Mouse (Mus musculus) embryonic facial prominence, embryonic 10.5 days (tissue): ENCODE measurements around the gene Irs1. TPM values are rescaled to one million over a fixed set of nuclear protein-coding genes. Genes with fewer than 3 reads are reported as not detected.

Source experiments
- DNase-seq: peaks from one replicate; pipeline ENCODE4 v3.0.0-alpha.2; 2017; ENCODE audit warnings: low spot score
- H3K27ac ChIP-seq: fragments of 300-500 bp; sonication (generic); replicated peaks from 2 replicates; pipeline ENCODE4 v1.5.1; 2016; ENCODE audit warnings: mild to moderate bottlenecking
- H3K27me3 ChIP-seq: fragments of 300-500 bp; sonication (generic); replicated peaks from 2 replicates; pipeline ENCODE4 v1.6.1; 2016; ENCODE audit warnings: low read depth, mild to moderate bottlenecking; ENCODE audit not compliant: poor library complexity, severe bottlenecking
- H3K36me3 ChIP-seq: fragments of 300-500 bp; sonication (generic); replicated peaks from 2 replicates; pipeline ENCODE4 v1.6.1; 2016; ENCODE audit warnings: mild to moderate bottlenecking, moderate library complexity
- H3K4me1 ChIP-seq: fragments of 300-500 bp; sonication (generic); 2 replicates; pipeline ENCODE4 v1.6.1; 2016
- H3K4me3 ChIP-seq: fragments of 300-500 bp; sonication (generic); 2 replicates; pipeline ENCODE4 v1.5.1; 2016; ENCODE audit warnings: mild to moderate bottlenecking, moderate library complexity
- H3K9me3 ChIP-seq: fragments of 300-500 bp; sonication (generic); 2 replicates; pipeline ENCODE4 v1.6.1; 2016; ENCODE audit warnings: mild to moderate bottlenecking
- WGBS: fragments of 180-500 bp; shearing (Covaris S2); methylation state at CpG from one replicate; pipeline ENCODE4 v1.1.7; 2016; 5-methylcytosine and 5-hydroxymethylcytosine counted together
- polyA plus RNA-seq: library from polyadenylated mRNA; unstranded; fragments of >200 nt; fragmentation: Nextera tagmentation; extraction: Ambion mirVana; gene quantifications from 2 replicates; pipeline ENCODE4 v1.2.1, GENCODE M21; 2016

The Irs1 gene
- polyA plus RNA-seq, 1 experiment from 2014 or later, result 8.9 TPM

DNA sequence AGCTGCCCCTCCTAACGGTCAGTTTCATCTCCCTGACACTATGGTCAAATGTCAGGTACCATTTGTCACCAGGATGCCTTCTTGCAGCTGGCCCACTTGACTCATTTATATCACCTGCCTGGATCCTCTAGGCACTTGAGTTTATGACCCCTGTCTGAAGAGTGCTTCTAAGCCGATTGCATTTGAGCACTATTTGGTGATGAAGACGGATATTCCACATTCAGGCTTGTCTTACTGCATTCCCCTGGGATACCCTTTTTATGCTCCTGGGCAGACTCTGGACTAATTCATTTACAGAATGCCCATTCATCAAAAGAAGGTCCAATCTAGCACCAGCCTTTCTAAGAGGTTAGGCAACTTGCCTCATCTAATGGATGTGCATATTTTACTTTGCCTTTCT is 13.3 kb upstream of the Irs1 start:
- H3K9me3 ChIP-seq, result no peaks in the 10 kb centered on the region
- no peak for DNase-seq
- H3K4me3 ChIP-seq, result no peak overlapping the region
- no peaks in the 10 kb centered on the region for H3K27me3 ChIP-seq
- H3K4me1 ChIP-seq, result no peaks in the 10 kb centered on the region
- H3K27ac ChIP-seq, result no peak overlapping the region
- WGBS, result 87% methylated on average over 3 of the region's 3 CpGs
- H3K36me3 ChIP-seq, result no peaks in the 10 kb centered on the region

GRCm38 (mm10) chr1:82298586-82298985 is 7.4 kb upstream of the Irs1 start:
- Histone ChIP-seq H3K27ac (no peak overlapping the region), H3K36me3 (no peaks in the 10 kb centered on the region), H3K4me3 (no peak overlapping the region), H3K27me3 (no peaks in the 10 kb centered on the region), H3K4me1 (no peaks in the 10 kb centered on the region), H3K9me3 (no peaks in the 10 kb centered on the region)
- DNase-seq, result no peak
- 40% methylated on average over 1 of the region's 1 CpGs for WGBS

GRCm38 (mm10) chr1:82294102-82294501 is 2.9 kb upstream of the Irs1 start:
- Histone ChIP-seq H3K27me3 (peaks cover 6% of the 10 kb centered on the region; the same call in 1 of the 2 replicates), H3K9me3 (no peaks in the 10 kb centered on the region), H3K4me3 (no peak overlapping the region), H3K27ac (no peak overlapping the region), H3K4me1 (peaks cover 34% of the 10 kb centered on the region), H3K36me3 (peaks cover 5% of the 10 kb centered on the region)
- WGBS, result 14% methylated on average over 6 of the region's 6 CpGs
- DNase-seq, result no peak

DNA sequence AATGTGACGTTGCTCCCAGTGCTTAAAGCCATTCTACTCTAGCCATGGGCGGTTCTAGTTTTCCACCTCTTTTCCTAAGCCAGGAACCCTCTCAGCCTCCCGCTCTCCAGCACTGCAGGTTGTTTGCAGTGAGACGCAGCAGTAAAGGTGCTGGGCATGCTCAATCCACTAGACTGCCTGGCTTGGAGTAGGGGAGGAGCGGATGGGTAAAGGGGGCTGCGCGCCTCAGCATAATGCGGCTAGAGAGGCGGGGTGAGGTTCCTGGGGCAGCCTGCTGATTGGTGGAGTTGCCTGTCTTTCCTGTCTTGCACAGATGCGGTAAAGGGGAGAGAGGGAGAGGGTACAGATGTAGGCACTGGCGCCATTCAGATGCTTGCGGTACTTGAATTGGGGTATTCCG is 1.6 kb upstream of the Irs1 start:
- Histone ChIP-seq H3K27ac (peak overlapping the region; percentile 24; the same call in 1 of the 2 replicates), H3K27me3 (peaks cover 19% of the 10 kb centered on the region), H3K4me1 (peaks cover 47% of the 10 kb centered on the region), H3K4me3 (peak overlapping the region; percentile 76), H3K36me3 (peaks cover 18% of the 10 kb centered on the region), H3K9me3 (peaks cover 8% of the 10 kb centered on the region; the same call in 1 of the 2 replicates)
- DNase-seq, result peak; percentile 89
- 0% methylated on average over 13 of the region's 13 CpGs for whole genome bisulfite sequencing

DNA sequence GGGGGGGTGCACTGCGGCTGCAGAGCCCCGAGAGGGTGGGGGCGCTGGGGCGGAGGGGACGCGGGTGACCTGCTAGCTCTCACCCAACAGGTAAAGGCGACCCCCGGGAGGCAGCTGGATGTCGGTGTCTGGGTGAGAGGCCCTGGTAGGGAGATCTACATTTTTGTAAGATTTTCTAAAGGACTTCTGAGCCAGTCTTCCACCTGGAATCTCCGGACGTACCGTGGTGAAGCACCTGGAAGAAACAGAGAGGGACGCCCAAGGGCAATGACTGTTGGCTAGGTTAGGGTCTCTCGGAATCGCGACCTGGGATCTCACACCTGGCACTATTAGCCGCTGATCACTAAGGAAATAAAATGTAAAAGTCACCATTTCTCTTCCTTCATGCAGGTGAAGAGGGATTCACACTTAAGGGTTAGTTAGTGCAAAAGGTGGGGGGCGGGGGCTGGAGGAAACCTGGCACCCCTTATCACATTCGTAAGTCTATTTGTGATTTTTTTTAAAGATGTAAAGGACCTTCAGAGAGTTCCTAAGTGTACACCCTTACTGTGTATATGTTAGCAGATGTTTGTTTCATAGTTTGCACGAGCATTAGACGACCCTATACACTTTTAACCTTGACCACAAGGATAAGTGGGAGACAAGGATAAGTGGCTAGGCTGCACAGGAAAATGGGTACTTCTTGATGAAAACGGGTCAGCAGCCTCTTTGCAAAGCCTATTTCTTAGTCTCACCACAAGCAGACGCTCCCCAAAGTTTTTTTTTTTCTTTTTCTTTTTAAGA is 905 bp upstream of the Irs1 start:
- H3K9me3 ChIP-seq, result peaks cover 9% of the 10 kb centered on the region; the same call in 1 of the 2 replicates
- H3K4me3 ChIP-seq, result peak overlapping the region; percentile 76
- peaks cover 54% of the 10 kb centered on the region for H3K4me1 ChIP-seq
- no peak for DNase-seq
- peaks cover 25% of the 10 kb centered on the region for H3K36me3 ChIP-seq
- H3K27ac ChIP-seq, result peak overlapping the region; percentile 94
- peaks cover 25% of the 10 kb centered on the region for H3K27me3 ChIP-seq
- WGBS, result 2% methylated on average over 23 of the region's 23 CpGs

DNA sequence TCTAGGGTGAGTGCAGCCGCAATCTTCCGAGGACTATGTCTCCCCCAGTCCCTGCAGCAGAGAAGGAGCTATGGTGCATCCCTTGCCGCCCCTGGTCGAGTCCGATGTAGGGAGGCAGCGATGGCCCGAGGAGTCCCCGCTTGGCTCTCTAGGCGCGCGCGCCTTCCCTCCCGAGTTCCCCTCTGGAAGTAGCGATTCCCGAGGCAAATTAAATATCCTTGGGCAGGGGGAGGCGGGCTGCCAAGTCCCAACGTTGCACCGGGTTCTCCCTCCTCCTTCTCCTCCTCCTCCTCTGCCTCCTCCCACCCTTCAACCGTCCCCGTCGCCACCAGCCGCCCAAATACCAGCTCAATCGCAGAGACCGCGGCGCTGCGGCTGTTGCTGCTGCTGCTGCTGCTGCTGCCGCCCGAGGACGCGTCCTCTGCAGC is 479 bp downstream of the Irs1 start:
- peak overlapping the region; percentile 76 for H3K4me3 ChIP-seq
- peaks cover 9% of the 10 kb centered on the region; the same call in 1 of the 2 replicates for H3K9me3 ChIP-seq
- peaks cover 33% of the 10 kb centered on the region for H3K27me3 ChIP-seq
- peak; percentile 85 for DNase-seq
- H3K36me3 ChIP-seq, result peaks cover 32% of the 10 kb centered on the region
- H3K27ac ChIP-seq, result peak overlapping the region; percentile 94
- H3K4me1 ChIP-seq, result peaks cover 65% of the 10 kb centered on the region
- whole genome bisulfite sequencing, result under 1% methylated on average over 31 of the region's 31 CpGs

GRCm38 (mm10) chr1:82289990-82290681 is 1.1 kb downstream of the Irs1 start:
- peak; percentile 68 for DNase-seq
- peaks cover 9% of the 10 kb centered on the region; the same call in 1 of the 2 replicates for H3K9me3 ChIP-seq
- peaks cover 33% of the 10 kb centered on the region for H3K27me3 ChIP-seq
- H3K4me3 ChIP-seq, result peak overlapping the region; percentile 76
- peaks cover 71% of the 10 kb centered on the region for H3K4me1 ChIP-seq
- peaks cover 32% of the 10 kb centered on the region for H3K36me3 ChIP-seq
- under 1% methylated on average over 45 of the region's 45 CpGs for WGBS
- peak overlapping the region; percentile 94 for H3K27ac ChIP-seq

DNA sequence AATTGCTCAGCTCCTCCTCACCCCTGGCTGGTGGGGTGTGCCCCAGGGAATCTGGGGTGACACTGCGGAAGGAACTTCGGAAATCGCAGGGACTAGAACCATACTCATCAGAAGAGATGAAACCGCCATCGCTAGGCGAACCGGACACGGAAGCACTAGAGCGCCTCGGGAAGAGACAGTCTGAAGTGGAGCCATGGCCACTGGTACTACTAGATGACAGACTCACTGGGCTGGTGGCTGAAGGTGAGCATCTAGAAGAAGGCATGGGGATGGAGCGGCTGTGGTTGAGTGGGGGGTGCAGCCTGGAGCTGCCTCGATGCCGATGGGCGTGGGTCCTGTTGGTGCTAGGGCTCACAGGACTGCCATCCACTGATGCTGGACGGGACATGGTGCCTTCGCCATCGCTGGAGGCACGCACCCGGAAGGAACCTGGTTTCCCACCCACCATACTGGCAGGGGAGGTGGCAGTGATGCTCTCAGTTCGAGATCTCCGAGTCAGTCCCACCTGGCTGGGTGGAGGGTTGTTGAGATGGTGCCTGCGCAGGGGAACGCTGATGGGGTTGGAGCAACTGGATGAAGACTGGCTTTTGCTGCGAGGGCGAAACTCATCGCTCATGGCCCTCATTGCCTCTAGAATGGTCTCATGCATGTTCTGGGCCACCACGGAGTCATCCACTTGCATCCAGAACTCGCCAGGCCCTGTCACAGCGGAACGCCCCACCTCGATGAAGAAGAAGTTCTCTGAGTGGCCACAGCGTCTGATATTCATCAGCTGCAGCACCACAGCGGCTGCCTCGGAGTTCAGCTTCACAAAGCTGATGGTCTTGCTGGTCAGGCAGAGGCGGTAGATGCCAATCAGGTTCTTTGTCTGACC is 1.9 kb downstream of the Irs1 start:
- WGBS, result 73% methylated on average over 35 of the region's 35 CpGs
- H3K27me3 ChIP-seq, result peaks cover 33% of the 10 kb centered on the region
- H3K4me3 ChIP-seq, result peak overlapping the region; percentile 76
- peaks cover 32% of the 10 kb centered on the region for H3K36me3 ChIP-seq
- peaks cover 77% of the 10 kb centered on the region for H3K4me1 ChIP-seq
- H3K9me3 ChIP-seq, result peaks cover 9% of the 10 kb centered on the region; the same call in 1 of the 2 replicates
- peak overlapping the region; percentile 94 for H3K27ac ChIP-seq
- no peak for DNase-seq

DNA sequence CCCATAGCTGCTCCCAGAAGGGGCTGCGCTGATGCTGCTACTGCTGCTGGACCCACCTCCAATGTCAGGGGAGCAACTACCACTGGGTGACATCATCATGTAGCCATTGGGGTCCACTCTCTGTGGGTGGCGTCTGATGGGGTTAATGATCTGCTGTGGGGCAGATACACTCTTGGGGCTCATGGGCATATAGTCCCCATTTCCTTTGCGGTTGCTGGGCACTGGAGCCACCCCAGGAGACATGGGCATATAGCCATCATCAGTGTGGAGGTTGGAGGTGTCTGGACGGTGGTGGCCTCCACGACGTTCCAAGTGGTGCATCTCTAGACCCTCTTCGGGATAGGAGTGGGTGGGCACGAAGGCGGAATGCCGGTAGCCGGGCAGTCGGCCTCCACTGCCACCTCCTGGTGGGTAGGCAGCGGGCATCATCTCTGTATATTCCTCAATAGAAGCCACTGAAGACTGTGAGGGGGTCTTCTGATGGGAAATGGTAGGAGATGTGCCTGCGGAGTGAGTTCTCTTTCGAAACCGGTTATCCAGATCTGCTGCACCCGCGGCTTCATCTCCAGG is 2.7 kb downstream of the Irs1 start:
- H3K4me1 ChIP-seq, result peaks cover 84% of the 10 kb centered on the region
- H3K27me3 ChIP-seq, result peaks cover 33% of the 10 kb centered on the region
- no peak for DNase-seq
- H3K9me3 ChIP-seq, result peaks cover 9% of the 10 kb centered on the region; the same call in 1 of the 2 replicates
- peak overlapping the region; percentile 76 for H3K4me3 ChIP-seq
- 0 out of 2 replicates have a peak overlapping the region, but pooled peaks have one; percentile 94 for H3K27ac ChIP-seq
- peaks cover 32% of the 10 kb centered on the region for H3K36me3 ChIP-seq
- WGBS, result 93% methylated on average over 18 of the region's 18 CpGs

DNA sequence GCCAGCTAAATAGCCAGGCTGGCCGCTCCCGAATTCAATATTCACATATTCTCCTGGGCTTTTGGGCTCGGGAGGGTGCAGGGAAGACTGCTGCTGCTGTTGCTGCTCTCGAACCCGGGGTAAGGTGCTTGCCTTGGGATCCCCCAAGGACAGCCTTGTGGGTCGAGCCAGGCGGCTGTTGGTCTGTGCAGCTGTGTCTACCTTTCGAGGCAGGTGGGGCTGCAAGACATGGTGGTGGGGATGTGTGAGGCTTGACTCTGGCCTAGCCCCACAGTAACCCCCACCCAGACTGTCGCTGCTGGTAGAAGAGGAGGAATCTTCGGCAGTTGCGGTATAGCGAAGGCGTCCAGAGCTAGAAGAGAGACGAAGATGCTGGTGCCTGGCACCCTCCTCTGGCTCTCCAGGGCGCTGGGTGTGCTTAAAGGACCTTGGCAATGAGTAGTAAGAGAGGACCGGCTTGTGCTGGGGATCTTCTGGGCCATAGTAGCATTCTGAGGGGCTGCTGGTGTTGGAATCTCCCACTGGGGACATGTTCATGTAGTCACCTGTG is 3.4 kb downstream of the Irs1 start:
- H3K4me3 ChIP-seq, result peak overlapping the region; percentile 76
- no peak overlapping the region for H3K27ac ChIP-seq
- DNase-seq, result no peak
- peaks cover 9% of the 10 kb centered on the region; the same call in 1 of the 2 replicates for H3K9me3 ChIP-seq
- peaks cover 33% of the 10 kb centered on the region for H3K27me3 ChIP-seq
- H3K36me3 ChIP-seq, result peaks cover 32% of the 10 kb centered on the region
- peaks cover 82% of the 10 kb centered on the region for H3K4me1 ChIP-seq
- 89% methylated on average over 16 of the region's 16 CpGs for WGBS

DNA sequence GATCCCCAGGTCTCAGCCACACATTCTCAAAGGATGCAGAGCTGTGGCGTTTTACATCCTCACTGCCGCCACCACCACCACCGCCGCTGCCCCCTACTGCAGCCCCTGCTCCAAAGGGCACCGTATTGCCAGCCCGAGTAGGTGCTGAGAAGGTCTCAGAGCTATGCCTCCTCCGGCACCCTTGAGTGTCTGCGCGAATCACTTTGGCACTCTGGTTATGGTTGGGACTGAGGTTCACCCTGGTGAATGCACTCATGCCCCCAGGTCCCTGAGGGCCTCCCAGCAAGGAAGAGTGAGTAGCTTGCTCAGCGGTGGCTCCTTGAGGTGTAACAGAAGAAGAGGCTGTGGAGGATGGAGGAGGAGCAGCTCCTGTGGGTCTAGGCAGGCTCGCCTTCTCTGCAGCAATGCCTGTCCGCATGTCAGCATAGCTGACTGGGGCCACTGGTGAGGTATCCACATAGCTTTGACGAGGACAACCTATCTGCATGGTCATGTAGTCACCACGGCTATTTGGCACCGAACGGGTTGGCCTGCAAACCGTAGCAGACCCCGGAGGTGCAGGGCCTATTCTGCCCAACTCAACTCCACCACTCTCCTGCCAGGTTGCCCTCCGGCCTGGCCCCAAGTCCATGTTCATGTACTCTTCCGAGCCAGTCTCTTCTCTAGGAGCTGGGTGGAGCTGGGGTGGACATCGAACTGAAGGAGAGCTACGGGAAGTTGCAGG is 4.0 kb downstream of the Irs1 start:
- 68% methylated on average over 22 of the region's 22 CpGs for WGBS

More for the DNA sequence above, 4.0 kb downstream of the Irs1 start:
- Histone ChIP-seq H3K4me1 (peaks cover 82% of the 10 kb centered on the region), H3K36me3 (peaks cover 32% of the 10 kb centered on the region), H3K9me3 (peaks cover 9% of the 10 kb centered on the region; the same call in 1 of the 2 replicates), H3K27ac (peak overlapping the region; percentile 75), H3K27me3 (peaks cover 33% of the 10 kb centered on the region), H3K4me3 (peak overlapping the region; percentile 76)
- peak; percentile 21 for DNase-seq
